Mouse (Mus musculus): Measurements from ENCODE around the gene Nrp2.

- TF ChIP-seq CTCF (IDR thresholded peaks at IDR 0.05; ENCODE audit: extremely low read depth, insufficient read depth, low read length) (no peak), POLR2A (IDR thresholded peaks at IDR 0.05; ENCODE audit: extremely low read depth, insufficient read depth, low read length) (no peak)
Measured at GRCm38 (mm10) chr1:62718750-62719149, 15.7 kb downstream of the Nrp2 start.
